Mouse (Mus musculus) cerebellum, postnatal 14 days (tissue): ENCODE measurements at regions not wholly inside any gene's neighbourhood (a gene's known extent, or its start where the extent isn't known, plus 50 kb on each side); places are given as distances from the start of the nearest gene placed in this dataset.
A peak's percentile ranks its signal among the peaks of the same experiment; 100 is the strongest.

Experiments used
- DNase-seq, 2 experiments: peaks; one replicate each; pipeline ENCODE4 v3.0.0; 2021; ENCODE audit warnings: mixed read lengths in 2 of 2

DNA sequence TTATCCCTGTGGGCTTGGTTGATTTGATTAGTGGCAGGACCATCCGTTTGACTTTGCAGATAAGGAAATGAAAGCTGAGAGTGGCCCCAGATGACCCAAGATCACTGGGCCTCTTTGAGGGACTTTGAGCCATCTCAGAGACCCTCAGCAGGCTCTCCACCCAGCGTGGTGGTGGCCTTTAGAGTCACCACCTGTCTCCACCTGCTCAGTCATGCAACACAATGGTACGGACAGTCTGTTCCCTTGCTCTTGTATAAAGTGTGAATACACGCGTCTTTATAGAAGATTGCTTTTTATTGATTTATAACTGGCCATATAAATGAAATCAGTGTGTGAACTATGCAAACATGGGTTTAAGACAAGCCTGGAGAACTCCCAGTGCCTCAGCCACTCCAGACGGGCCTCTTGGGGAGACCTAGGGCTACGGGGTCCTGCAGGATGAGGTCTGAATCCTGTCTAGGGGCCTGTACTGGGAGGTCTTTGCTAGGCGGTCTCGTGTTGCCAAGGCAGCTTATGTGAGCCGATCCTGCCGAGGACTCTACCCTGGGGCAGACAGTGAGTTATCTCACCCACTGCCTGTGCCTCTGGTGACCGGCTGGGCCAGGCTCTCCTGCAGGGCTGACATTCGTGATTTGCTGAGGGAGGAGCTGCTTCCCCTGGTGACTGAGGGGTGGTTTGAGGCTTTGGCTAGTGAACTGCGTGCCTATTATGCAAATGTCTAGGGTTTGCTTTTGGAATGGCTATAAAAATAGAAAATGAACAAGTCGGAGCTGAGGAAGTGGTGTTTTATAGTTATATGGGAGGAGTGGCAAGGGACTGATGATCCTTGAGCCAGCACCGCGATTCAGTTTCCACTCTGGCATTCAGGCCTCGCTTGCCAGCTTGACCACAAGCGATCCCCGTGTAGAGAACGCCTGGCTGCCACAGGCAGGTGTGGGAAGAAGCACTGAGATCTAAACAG lies 176.5 kb downstream of the Fam43a start:
- DNase-seq = peak in 1 of 2 experiments; percentile 30

DNA sequence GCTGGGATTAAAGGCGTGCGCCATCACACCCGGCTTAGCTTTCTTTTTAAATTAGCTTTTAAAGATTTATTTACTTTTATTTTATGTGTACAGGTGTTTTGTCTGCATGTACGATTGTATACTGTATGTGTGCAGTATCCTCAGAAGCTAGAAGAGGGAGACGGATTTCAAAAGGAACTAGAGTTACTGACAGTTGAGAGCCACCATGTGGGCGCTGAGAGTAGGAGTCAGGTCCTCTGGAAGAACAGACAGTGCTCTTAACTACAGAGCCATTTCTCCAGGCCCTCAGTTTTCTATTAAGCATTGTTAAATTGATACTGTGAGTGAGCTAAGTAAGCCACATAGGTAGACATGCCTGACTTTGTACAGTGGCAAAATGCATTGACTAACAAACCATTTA lies 177.9 kb downstream of the Fam43a start:
- no peak for DNase-seq

GRCm38 (mm10) chr16:30778078-30778477 lies 178.6 kb downstream of the Fam43a start:
- no peak for DNase-seq

- DNase-seq = no peak
Observed at GRCm38 (mm10) chr16:30778945-30779344, 179.4 kb downstream of the Fam43a start.

- no peak for DNase-seq
Observed at GRCm38 (mm10) chr16:30784261-30784660, 184.7 kb downstream of the Fam43a start.

DNA sequence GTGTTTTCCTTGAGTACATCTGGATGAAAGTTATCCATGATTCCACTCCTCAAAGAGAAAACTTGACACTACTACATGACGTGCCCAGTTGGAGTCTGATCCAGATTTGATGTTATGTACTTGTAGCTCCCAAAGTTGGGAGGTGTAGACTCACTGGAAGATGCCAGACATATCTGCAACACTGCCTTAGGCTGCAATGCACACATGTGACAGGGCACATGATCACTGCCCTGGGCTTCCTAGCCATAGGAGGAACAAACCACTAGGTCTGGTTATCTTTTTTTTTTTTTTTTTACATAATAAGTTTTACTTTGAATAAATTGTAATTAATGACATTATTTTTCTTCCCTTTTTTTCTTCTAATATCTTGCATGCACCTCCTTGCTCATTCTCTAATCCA lies 185.4 kb downstream of the Fam43a start:
- DNase-seq = no peak

DNA sequence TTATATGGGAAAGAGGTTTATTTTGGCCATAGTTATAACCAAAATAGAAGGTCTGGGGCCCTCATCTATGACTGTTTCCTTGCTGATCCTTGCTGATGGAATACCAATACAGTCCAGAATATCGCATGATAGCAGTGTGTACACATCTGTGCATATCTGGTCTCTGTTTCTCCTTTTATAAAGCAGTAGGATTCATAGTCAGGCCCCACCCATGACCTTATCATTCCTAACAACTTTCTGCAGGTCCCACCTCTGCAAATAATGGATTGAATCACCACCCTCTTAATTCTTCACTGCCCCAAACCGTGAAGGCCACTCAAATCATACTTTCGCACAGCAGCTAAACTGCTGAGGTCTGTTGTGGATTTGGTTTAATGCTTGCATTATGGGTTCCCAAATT lies 186.5 kb downstream of the Fam43a start:
- DNase-seq = no peak

DNA sequence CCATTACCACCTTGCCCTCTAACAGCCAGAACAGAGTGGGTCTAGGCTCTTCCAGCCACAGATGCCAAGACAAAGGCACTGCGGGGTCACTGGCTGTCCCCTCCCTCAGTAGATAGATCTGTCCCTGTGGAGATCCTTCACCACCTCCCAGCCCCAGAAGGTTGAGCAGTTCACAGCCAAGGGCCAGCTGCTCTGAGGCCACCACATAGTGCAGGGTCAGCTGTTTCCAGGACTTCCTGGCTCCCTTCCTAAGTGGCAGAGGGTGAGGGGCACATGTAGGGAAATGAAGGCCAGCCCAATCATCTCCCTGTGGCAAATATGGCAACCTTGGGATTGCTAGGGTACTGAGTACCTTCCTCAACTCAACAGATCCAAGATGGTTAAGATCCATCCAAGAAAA lies 187.8 kb downstream of the Fam43a start:
- no peak for DNase-seq

DNA sequence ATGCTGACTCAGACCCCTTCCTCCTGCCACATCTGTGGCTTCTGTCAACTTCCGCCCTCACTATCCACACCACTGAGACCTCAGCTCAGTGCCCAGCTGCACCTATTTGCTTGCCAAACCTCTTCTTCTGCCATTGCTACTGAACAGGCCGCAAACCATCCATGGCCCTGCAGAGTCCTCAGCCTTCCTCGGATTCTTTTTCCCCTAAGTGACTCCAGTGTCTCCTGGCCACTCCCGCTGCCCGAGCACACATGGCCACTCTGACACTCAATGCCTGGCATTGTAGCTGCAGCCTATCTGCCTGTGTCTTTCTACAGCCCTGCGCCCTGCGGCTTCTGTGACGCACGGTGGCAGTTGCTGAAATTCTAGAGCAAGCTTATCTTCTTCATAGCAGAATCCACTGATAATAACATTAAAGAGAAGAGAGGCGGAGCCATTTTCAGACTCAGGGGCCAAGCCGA lies 188.8 kb downstream of the Fam43a start:
- no peak for DNase-seq

DNA sequence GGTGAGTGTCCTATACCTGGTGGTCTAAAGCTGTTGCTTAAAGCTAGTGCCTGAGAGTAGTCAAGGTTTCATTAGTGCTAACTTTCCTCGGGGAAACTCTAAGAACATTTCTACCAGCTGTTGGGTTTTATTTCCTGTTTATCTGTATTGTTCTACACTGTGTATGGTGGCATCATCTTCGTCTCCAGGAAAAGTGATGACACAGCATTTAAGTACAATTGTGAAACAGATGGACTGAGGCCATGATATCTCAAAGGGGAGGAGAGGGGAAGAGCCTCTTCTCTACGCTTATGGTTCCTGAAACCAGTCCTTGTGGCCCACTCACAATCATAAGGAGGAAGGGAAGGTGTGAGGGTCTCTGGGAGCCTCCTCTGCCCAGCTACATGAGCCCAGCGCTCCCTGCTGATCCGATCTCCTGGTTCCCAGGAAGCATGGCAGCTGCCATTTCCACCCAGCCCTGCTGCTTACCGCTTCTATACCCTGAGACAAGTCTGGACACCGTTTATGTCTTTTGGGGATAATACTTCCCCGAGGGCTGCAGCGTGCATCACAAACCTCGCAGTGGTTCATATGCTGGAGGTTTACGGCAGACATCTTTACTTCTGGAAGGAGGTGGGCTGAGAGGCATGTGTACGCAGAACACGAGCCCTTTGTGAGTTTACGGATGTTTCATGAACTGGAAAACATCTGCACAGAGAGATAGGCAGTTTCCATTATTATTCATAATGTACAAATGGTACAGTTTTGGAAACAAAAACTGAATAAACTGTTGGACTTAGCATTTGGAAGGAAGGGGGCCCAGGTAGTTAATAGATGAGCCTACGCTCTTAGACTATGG lies 189.6 kb downstream of the Fam43a start:
- no peak for DNase-seq

GRCm38 (mm10) chr16:30790036-30790435 lies 190.5 kb downstream of the Fam43a start:
- DNase-seq = no peak

GRCm38 (mm10) chr16:30790551-30791001 lies 191.1 kb downstream of the Fam43a start:
- DNase-seq = peak in 1 of 2 experiments; percentile 25

DNA sequence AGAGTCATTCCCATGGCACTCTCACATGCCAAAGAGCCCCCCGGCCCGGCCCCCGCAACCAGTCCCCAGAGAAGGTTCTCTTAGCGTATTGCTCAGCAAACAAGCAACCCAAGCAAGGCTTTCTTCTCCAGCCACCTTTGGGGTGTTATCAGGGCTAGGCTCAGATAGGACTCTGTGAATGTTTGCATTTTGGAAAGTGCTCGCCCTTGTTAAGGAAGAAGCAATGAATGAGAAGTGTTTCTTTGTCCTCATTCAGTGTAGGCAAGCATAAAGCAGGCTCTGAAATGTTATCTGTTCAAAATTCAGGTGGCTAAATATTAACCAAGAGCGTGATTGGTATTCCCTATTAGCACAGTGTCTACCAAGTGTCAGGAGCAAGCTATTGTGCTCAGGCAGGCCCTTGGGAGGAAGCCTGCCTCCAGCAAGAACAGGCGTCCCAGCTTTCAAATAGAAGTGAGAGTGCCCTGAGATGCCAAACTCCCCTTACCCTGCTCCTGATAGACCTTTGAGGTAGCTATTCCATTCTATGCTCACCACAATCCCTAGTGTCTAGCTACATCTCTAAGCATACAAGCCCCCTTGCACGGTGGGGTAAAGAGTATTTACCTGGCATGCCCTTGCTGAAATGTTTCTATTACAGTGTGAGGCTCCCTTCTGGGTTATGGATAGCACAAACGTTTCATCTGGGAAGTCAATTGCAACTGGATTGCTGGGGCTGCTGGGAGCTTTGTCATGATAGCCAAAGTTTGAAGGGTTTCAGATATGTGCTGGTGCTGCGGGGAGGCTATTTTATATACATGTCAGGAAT lies 191.7 kb downstream of the Fam43a start:
- no peak for DNase-seq

DNA sequence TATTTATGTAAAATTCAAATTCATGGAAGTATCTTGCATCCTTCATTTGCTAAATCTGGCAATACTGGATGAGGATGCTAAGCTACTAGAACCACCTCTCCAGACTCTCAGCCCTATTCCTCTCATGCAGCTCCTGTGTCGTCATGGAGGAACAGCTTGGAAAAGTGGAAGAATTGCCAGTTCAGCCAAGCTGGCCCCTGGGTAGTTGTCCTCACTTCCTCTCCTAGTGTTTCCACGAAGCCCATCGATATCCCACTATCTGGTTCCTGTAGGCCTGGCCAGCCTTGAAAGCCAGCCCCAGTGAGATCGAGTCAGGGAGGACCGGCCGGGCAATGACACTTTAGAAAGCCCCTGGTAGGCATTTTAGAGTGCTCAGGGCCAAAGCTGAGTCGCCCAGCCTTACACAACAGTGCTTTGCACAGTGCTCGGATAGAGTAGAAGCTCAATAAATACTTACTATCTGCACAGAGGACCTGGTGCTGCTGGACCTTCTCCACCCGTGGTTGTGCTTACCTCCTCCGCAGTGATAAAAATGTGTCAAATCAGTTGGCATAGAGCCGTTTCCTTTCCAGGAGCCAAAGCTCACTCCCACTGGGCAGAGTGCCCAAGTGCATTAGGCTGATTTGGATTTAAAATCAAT lies 193.3 kb downstream of the Fam43a start:
- peak; percentile 65 to 66 for DNase-seq

GRCm38 (mm10) chr16:30793378-30793753 lies 193.8 kb downstream of the Fam43a start:
- no peak for DNase-seq

GRCm38 (mm10) chr16:30793856-30794255 lies 194.3 kb downstream of the Fam43a start:
- no peak for DNase-seq

GRCm38 (mm10) chr16:30795501-30795904 lies 196.0 kb downstream of the Fam43a start:
- DNase-seq = no peak

GRCm38 (mm10) chr16:30796103-30796502 lies 196.6 kb downstream of the Fam43a start:
- DNase-seq = no peak

DNA sequence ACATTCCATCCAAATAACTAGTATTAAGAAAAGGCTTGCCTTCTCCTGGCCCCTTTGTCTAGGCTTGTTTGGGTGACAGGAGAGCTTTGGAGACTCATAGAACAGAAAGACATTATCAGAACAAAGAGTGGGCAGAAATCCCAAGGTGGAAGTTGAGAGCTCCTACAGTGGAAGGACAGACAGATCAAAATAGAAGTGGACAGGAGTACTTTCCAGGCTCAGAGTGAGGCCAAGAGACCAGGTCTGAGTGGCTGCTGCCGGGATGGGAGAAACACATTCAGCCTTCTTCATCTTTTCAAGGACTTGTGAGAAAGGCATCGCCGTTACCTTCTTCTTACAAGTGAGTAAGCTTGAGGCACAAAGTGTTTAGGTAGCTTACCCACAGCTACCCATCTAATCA lies 197.5 kb downstream of the Fam43a start:
- DNase-seq = no peak

DNA sequence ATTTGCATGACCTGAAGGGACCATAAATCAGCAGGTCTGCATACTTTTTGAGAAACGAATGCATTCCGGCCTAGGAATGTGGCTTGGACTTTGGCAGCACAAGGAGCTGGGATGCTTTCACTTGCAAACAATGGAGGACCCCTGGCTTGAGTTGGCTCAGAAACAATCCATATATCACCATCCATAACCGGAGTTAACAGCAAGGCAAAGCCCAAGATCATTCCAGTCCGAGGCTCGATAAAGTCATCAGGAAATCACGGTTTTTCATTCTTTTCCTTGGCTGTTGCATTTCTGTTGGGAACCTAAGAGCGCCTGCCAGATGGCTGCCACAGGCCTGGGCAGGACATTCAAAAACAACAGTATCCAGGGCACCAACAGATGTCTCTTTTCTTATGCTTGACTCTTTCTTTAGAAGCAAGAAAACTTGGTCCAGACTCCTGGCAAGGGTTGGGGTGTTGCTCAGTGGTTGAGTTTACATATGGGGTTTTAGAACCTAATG lies 198.5 kb downstream of the Fam43a start:
- peak; percentile 39 to 52 for DNase-seq

- no peak for DNase-seq
Observed at GRCm38 (mm10) chr16:30798536-30798935, 199.0 kb downstream of the Fam43a start.
